Mouse (Mus musculus) kidney, postnatal 10 days (tissue): ENCODE results near the gene Ifna5.
A peak's percentile ranks its signal among the peaks of the same experiment; 100 is the strongest.

Experiments used
- DNase-seq: peaks from one replicate; pipeline ENCODE4 v3.0.0; 2021; ENCODE audit warnings: mixed read lengths

Ifna5 gene

GRCm38 (mm10) chr4:88865011-88865569 is 29.8 kb downstream of the Ifna5 start:
- no peak for DNase-seq

GRCm38 (mm10) chr4:88867366-88867925 is 32.1 kb downstream of the Ifna5 start:
- DNase-seq: peak; percentile 85

- peak; percentile 45 for DNase-seq
Observed at GRCm38 (mm10) chr4:88867926-88868911, 32.9 kb downstream of the Ifna5 start.

GRCm38 (mm10) chr4:88872691-88873090 is 37.4 kb downstream of the Ifna5 start:
- peak; percentile 21 for DNase-seq

GRCm38 (mm10) chr4:88875435-88876095 is 40.2 kb downstream of the Ifna5 start:
- no peak for DNase-seq

GRCm38 (mm10) chr4:88876520-88876919 is 41.2 kb downstream of the Ifna5 start:
- DNase-seq: no peak

- DNase-seq: peak; percentile 16
Observed at GRCm38 (mm10) chr4:88878246-88878645, 42.9 kb downstream of the Ifna5 start.

- DNase-seq: no peak
Observed at GRCm38 (mm10) chr4:88878772-88879171, 43.4 kb downstream of the Ifna5 start.

GRCm38 (mm10) chr4:88880101-88880500 is 44.8 kb downstream of the Ifna5 start, which contains the start of gene Ifne:
Gene Ifne (minus strand): TSS chr4:88880201.
- no peak for DNase-seq
